Mouse (Mus musculus) erythroid progenitor cell, adult 5-6 weeks (primary cell): ENCODE measurements around the gene Sgca. TPM values are rescaled to one million over a fixed set of nuclear protein-coding genes. Genes with fewer than 3 reads are reported as not detected.

Source experiments
- ATAC-seq: replicated peaks from 2 replicates; pipeline ENCODE4 v1.8.0; 2016; ENCODE audit warnings: moderate number of reproducible peaks, mild to moderate bottlenecking, moderate TSS enrichment, inconsistent platforms; ENCODE audit not compliant: poor library complexity, low FRiP score, severe bottlenecking
- total RNA-seq, 2 experiments: library from RNA; stranded (forward) in 1 of 2; stranded (reverse) in 1 of 2; fragments of 150-400 nt in 1 of 2; fragments of 186-747, 209-891 nt in 1 of 2; gene quantifications; 2 replicates each; pipeline versions ENCODE4 v1.2.3 to v1.2.4; 2015 to 2017; ENCODE audit warnings: low replicate concordance in 2 of 2

The Sgca gene
- total RNA-seq, 2 experiments from 2014 or later = not detected

DNA sequence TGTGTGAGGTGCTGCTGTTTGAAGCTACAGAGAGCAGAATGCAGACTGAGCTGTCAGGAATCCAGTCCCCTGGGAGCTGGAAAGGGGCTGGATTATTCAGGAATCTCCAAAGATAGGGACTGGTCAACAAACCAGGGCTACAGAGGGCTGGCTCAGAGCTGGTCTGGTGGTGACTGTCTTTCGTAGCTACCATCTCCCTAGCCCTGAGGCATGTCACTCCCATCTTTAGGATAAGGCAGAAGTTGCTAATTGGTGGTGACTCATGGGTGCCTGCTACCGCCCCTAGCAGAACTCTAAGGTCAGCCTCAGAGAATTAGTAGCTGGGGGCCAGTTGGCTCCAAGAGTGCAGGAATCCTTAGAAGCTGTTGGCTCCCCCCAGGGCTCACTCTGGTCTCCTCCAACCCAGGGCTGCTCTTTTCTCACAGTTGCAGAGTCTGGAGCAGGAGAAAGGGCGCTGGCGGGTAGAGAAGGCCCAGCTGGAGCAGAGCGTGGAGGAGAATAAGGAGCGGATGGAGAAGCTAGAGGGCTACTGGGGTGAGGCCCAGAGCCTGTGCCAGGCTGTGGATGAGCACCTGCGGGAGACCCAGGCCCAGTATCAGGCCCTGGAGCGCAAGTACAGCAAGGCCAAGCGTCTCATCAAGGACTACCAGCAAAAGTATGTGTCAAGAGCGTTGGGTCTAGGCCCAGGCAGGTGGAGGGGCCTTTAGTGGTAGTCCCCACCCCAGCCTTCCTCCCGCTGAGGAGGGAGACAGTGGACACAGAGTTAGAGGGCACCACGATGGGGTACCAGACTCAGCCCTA, 28.2 kb upstream of the Sgca start:
- no peak for ATAC-seq

DNA sequence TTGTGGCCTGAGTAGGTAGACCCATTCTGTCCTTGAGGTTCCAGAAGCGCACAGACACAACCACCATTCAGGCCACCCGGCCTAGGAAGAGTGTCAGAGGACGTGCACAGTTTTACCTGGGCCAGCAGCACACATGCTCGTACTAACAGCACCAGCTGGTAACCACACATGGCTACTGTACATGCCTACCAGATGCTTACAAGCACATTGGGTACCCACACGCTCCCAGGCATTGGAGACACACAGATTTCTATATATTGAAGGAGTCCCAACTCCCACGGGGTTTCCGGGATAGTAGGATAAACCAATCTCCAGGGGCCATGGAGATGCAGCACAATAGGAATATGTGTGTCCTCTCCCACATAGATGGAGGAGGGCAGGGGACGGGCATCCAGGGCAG, 26.6 kb upstream of the Sgca start:
- ATAC-seq = no peak

DNA sequence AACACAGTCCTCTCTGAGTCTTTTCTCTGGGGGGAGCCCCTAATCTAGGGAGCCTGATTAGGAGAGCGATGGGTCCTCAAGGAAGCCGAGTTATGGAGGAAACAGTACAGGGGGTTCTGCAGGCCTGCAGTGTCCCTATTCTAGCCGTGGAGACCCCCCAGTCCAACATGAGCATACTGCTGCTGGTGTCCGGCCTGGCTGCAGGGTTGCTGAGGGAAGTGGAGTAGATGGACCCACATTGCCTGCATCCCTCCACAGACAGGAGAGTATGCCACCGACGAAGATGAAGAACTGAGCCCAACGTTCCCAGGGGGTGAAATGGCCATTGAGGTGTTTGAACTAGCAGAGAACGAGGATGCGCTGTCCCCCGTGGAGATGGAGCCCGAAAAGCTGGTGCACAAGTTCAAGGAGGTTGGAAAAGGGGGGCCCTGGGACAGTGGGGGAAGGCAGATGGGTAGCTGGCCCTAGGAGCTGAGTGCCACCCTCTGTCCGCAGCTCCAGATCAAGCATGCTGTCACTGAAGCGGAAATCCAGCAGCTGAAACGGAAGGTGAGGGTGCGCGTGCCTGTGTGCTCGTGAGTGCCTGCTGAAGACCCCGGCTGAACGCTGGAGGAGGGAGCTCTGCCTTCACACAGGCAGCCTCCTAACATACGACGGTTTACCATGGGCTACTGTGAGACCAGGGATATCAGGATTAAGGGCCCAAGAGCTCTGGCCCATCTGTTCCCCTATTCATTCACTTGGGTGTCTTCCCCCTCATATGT, 25.6 kb upstream of the Sgca start:
- no peak for ATAC-seq

DNA sequence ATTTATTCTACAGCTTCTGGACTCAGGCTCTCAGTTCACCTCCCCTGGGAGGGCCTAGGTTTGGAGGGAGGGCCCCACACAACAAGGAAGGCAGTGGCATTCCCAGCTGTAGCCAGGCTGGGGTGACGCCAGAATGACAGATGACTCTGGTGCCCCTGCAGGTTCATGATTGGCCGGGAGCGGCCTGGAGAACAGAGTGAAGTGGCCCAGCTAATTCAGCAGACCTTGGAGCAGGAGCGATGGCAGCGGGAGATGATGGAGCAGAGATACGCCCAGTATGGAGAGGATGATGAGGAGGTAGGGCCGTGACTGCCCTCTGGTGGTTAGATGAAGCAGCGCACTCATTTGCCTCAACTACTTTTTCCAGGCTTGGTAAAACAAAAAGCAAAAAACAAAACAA, 24.9 kb upstream of the Sgca start:
- ATAC-seq = peak; percentile 59

DNA sequence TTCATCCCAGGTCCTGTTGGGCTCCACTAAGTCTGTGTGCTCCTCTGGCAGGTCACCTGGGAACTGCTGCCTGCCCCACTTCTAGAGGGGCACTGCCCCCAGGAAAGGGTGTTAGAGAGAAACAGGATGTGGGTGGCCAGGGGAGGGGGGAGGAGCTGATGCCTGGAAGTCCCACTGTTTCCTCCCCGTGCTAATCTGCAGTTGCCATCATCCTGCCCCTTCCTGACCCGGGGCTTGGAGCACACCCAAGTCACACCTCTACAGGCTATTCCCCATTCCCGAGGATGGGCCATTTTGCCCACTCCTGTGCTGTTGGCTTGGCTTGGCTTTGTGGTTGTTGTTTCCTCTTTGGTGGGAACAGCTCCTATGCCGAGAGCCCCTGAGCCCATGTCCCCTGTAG, 24.4 kb upstream of the Sgca start:
- ATAC-seq = peak; percentile 21; the same call in 1 of the 2 replicates

DNA sequence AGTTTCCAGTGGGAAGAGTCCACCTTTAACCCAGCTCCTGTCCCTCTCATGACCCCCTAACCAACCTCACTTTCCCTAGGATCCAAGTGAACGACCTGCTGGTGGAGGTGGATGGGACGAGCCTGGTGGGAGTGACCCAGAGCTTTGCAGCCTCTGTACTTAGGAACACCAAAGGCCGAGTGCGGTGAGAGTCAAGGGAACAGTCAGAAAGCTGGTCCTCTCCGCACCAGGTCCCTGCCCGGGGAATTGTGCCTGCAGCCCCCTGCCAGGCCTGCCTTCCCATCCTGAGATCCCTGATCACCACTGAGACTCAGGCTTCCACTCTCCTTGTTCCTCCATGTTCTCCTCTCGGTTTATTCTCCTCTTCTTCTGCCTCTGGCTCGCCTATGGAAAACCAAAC, 24.0 kb upstream of the Sgca start:
- no peak for ATAC-seq

DNA sequence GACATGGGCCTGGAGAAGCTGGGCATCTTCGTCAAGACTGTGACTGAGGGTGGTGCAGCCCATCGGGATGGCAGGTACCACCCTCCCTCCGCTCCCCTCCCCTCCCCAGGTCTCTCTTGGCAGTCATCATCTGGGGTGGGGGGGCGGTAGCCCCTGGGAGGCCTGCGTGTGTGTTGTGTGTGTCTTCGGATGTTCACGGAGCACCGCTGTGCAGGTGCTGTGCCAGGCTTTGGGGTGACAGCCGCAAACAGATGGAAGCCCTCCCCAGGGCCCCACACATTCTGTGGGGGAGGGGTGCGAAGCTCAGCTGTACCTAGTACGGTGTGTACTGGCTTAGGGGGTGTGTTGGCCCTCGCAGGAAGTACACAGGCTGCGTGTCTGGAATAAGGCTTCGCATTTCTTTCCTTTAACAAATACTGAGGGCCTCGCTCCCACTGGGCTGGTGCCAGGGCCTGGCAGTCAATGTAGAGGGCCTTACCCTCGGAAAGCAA, 22.0 kb upstream of the Sgca start:
- ATAC-seq = 0 out of 2 replicates have a peak, but pooled peaks have one; percentile 9

DNA sequence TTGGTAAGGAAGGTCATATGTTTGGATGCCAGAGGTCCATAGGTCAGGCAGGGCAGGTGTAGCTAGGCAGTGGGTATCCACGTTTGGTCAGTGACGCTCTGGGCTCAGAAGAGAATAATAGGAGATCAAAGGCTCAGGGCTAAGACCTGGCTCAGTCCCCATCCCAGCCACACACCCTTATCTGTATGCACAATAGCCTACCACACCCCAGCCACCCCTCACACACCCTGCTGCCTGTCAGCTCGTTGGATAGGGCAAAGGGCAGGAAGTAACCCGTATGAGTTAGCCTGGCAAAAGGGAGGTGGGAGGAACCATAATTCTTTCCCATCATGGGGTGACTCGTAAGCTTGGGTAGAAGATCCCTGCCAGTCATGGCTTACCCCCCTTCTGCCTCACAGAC, 21.5 kb upstream of the Sgca start:
- peak; percentile 70 for ATAC-seq

DNA sequence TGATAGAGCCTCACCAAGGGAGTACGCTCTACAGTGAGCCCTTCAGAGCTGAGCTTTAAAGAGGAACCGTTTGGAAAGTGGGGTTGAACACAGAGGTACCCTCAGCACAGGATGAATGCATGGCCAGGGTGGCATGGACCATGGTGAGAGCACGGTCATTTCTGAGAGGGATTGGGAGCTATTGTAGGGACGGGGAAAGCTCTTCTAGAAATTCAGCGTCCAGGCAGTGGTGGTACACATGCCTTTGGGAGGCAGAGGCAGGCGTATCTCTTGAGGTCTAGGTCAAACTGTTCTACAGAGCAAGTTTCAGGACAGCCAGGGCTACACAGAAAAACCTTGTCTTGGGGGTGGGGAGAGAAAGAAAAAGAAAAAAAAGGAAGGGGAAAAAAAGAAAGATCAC, 20.9 kb upstream of the Sgca start:
- no peak for ATAC-seq

DNA sequence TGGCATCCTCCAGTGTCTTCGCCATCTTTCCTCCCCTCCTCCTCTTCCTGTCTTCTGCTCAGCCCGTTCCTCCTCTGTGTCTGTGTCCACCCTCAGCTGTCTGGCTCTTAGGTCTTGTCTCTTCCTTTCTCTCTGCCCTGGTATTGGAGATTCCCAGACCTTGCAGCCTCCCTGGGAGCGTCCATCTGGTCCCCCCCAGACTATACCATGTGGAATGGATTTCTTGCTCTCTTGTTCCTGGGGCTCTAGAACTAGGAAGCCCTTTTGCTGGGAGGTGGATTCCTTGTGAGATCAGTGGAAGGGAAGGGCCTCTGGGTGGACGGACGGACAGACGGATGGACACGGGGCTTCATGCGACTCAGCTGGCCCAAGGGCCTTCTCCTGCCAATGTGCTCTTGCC, 20.0 kb upstream of the Sgca start:
- ATAC-seq = no peak

DNA sequence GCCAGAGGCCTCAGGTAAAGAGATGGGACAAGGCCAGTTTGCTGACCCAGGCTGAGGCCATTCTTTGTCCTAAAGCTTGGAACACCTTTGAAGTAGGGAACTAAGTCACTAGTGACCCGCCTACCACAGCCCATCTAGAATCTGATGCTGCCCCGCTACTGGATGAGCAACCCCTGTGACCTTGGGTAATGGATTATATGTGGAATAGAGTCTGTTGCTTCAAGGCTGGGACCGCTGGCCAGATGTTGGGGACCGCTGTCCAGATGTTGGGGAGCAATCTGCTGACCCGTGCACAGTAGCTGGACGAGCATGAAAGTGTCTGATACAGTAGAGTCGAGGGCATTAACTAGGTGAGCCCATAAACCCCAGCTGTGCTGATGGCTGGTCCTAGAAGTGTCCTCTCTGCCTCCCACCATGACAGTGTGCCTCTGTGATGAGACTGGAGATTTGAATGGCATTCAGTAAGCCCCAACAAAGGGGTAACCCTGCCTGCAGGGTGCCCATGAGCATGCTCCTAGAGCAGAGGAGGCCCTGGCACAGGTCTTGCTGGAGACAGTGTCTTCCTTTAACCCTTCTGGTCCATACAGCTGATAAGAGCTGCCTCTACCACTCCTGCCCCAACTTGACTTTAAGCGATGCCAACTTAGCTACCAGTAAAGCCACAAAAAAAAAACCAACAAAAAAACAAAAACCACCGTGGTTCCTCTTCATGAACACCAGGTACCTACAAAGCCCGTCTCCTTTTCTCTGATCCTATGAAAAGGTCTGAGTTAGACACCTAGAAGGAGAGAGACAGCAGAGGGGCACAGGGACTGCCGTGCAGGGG, 19.0 kb upstream of the Sgca start:
- ATAC-seq = no peak

DNA sequence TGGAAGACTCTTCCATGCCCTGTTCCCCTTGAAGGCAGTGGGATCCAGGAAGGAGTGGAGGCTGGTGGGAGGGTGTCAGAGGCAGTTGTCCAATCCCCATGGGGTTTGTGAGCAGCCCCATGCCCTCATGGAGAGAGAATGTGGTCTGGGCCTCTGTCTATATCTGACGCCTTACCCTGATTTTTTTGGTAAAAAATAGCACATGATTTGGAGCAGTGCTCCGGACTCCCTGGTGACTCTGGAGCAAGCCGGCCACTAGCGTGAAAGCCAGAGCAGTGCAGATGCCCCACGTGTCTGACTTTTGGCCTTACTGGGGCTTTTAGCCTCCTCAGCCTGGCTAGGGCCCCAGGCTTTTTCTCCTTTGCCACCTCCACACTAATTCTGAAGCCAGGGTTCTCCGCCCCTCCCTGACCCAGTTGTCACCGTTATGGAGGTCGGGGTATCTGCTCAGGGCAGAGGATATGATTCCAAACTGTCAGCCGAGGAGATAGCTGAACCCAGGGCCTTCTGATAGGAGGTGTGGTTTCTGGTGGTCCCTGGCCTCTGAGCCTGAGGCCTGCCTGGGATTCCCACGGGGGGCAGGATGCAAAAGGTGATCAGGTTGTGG, 18.2 kb upstream of the Sgca start:
- no peak for ATAC-seq

DNA sequence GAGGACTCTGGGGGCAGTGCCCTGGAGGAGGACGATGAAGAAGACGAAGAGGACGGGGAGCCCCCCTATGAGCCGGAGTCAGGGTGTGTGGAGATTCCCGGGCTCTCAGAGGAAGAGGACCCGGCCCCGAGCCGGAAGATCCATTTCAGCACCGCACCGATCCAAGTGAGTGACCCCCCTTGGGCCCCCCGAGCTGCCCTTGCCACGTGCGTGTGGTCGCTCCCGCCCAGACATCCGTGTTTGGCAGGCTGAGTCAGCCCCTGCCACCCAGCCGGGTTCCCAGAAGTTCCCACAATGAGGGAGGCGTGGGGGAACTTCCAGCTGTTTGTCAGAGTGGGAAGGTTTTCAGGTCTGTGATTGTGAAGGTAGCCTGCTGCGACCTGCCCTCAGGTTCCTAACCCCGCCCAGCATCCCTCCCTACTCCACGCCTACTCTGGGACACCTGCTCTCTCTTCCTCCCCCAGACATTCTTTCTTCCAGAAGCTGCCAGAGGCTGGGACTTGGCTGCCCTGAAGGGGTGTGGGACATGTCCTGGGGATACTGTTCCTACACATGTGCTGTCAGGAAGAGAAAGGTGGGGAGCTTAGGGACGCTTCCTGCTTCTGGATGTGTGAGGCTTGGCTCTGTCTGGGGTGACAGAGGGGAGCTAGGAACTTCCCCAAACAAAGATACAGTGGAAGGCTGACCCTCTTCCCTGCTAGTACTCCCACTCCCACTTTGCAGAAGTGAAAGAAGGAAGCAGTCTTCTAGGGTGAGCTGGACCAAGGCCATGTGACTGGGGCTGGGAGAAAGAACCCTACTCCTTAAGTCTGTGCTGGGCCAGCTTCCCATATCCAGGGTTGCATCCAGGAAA, 16.9 kb upstream of the Sgca start:
- ATAC-seq = peak; percentile 21; the same call in 1 of the 2 replicates

DNA sequence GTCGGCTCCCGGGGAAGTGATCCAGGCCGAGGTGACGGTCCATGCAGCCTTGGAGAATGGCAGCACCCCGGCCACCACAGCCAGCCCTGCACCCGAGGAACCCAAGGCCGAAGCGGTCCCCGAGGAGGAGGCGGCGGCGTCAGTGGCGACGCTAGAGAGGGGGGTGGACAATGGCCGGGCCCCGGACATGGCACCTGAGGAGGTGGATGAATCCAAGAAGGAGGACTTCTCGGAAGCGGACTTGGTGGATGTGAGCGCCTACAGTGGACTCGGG, 16.3 kb upstream of the Sgca start:
- no peak for ATAC-seq

DNA sequence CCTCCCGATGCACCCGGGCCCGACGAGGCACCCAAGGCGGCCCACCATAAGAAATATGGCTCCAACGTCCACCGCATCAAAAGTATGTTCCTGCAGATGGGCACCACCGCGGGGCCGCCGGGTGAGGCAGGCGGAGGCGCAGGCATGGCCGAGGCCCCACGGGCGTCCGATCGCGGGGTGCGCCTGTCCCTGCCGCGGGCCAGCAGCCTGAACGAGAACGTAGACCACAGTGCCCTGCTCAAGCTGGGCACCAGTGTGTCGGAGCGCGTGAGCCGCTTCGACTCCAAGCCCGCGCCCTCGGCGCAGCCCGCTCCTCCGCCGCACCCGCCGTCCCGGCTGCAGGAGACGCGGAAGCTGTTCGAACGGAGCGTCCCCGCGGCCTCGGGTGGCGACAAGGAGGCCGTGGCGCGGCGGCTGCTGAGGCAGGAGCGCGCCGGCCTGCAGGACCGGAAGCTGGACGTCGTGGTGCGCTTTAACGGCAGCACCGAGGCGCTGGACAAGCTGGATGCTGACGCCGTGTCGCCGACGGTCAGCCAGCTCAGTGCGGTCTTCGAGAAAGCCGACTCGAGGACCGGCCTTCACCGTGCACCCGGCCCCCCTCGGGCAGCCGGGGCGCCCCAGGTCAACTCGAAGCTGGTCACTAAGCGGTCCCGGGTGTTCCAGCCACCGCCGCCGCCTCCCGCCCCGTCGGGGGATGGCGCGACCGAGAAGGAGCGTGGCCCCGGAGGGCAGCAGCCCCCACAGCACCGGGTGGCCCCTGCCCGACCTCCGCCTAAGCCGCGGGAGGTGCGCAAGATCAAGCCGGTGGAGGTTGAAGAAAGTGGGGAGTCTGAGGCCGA, 15.7 kb upstream of the Sgca start:
- ATAC-seq = no peak

DNA sequence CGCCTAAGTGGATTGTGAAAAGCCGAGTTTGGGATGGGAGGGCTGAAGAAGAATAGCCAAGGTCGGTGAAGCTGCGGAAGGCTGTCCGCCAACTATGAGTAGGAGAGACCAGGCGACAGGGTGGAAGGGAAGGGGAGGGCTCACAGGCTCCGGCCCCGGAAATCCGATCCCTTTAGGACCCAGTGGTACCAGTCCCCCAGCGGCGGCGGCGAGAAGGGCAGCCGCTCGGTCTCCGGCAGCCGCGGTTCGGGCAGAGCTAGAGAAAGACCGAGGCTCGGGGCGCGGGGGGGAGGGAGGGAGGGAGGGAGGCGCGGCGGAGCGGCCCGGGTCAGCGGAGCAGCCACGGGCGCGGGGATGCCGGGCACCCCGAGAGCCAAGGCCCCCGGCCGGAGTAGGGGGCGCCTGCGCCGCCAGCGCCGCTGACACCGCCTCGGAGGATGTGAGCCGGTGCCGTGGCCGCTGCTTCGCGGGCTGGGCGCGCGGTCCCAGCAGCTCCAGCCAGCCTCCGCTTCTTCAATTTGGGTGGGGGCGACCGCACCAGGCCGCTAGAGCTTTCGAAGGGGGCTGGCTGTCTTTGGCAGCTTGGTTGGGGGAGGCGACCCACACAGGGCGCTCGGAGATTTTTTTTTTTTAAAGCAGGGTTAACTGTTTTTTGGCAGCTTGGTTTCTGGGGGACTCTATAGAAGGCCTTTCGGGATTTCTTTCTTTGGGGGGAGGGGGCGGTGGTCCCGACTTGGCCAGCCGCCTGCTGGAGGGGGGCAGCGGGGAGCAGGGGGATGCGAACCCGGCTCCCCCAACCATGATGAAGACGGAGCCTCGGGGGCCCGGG, 14.8 kb upstream of the Sgca start, which contains the start of gene Ppp1r9b:
Gene Ppp1r9b (plus strand): TSS at position 287 of the 829 bp plus-strand sequence.
- peak; percentile 71 for ATAC-seq

DNA sequence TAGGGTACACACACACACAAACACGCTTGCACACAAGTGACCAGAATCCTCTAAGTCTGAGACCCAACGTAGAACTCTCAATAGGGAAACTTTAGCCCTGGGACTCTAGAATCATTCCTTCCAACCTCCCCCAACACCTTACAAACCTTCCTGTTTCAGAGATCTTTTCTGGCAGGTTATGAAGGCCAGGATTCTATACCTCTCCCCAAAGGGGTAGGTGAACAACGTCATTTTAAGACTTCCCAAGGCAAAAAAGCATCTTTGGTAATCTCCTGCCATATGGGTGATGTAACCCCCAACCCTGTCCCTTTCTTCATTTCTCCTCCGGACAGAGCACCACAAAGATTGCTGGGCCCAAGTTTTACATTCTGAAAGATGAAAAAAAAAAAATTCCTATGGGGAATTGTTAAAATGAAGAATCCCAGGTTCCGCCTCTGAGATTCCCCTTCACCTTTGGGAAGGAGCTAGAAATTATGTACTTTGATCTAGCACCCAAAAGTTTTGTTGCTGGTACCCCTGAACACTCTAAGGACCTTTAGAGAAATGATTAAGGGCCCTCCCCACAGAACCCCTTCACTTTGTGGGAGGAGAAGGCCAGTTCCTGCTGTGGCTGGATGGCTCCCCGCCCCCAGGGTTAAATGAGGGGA, 14.1 kb upstream of the Sgca start:
- ATAC-seq = peak; percentile 2; the same call in 1 of the 2 replicates
